Mouse (Mus musculus): ENCODE results near the gene Orc3. TPM values are rescaled to one million over a fixed set of nuclear protein-coding genes. Genes with fewer than 3 reads are reported as not detected.

Gene Orc3
- total RNA-seq (2015) (61.1 and 71.6 TPM in 2 replicates), total RNA-seq (2017) (55.7 and 61.4 TPM in 2 replicates)

DNA sequence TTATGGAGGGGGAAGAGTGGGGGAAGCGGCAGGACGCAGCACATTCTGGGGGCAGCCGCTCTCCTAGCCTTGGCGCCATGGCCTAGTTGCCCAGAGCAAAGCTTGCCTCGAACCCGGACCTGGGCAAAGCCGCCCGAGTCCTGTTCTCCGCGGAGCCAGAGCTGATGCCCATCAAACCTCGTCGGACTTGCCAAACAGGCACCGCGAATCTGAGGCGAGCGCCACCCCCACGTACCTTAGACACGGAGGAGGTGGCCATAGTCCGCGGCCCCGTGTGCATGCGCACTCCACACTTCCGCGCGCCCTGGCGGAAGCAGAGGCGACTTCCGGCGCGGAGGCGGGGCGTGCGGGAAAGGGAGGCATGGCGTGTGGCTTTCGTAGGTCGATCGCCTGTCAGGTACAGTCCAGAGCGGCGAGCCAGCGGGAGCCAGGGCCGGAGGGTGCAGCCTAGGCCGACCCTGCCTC is at the start of gene Orc3, which contains the start of gene Rars2:
Gene Orc3, minus strand, starts transcription at position 315 of the 465 bp plus-strand sequence.
Gene Rars2, plus strand, starts transcription at position 328 of the 465 bp plus-strand sequence.
- peak; percentile 99 for ATAC-seq (ENCODE audit: poor library complexity, severe bottlenecking)

DNA sequence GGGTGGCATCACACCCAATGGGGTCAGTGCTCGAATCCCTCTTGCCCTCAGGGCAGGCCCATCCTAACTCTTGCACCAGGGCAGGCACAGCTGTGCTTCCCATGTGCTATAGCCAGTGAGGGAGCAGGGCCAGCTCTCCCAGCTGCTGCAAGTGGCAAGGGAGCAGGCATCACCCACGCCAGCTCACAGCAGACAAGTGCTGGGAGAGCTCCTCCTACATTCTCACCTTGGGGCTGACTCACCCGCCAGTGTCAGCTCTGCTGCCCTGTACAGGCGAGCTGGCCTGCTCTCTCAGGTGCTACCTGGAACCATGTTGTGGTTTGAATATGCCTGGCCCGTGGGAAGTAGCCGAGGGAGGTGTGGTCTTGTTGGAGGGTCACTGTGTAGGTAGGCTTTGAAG is 47.2 kb upstream of the Orc3 start:
- no peak for ATAC-seq (ENCODE audit: poor library complexity, severe bottlenecking)

DNA sequence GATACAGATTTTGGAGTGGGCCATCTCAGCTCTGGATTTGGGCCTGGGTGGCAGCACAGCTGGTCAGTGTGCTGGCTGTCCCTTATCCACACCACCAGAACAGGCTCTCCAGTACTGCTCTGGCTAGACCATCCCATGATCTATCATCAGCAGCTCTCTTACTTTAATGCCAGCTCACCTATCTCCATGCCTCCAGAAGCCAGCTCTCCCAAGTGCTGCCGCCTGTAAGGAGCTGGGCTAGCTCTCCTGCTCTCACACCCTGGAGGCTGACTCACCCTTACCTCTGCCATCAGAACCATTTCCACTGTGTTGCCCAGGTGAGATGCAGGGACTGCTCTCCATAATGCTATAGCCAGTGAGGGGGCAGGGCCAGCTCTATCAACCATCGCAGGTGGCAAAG is 46.8 kb upstream of the Orc3 start:
- no peak for ATAC-seq (ENCODE audit: poor library complexity, severe bottlenecking)

DNA sequence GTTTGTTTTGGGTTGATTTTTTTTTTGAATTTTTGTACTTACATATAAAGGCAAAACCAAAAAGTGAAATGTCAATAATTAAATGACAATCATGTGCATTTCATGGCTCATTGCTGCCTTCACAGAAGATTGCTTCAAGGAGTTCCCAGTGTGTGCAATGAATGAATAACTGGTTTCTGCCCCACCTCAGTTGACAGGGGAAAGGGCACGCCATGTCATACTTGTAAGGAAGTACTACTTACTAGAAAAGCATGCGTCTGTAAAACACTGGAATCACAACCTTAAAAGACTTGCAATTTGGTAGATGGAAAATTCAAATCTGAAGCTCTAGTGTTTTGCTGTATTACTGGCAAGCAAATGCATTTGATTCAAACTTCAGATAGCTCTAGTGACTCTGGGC is 44.3 kb upstream of the Orc3 start:
- no peak for ATAC-seq (ENCODE audit: poor library complexity, severe bottlenecking)

DNA sequence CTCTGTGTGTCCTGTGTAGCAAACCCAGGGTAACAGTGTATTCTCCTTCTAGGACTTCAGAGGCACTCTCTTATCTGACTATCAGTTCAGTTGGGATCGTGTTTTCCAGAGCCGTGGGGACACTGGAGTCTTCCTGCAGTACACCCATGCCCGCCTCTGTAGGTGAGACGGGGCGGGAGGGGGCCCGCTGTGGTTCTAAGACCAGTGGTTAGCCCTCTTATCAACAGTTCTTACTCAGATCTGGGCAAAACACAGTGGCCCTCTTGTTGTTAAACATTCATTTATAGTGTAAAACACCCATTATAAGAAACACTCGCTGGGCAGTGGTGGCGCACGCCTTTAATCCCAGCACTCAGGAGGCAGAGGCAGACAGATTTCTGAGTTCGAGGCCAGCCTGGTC is 41.4 kb upstream of the Orc3 start:
- no peak for ATAC-seq (ENCODE audit: poor library complexity, severe bottlenecking)

DNA sequence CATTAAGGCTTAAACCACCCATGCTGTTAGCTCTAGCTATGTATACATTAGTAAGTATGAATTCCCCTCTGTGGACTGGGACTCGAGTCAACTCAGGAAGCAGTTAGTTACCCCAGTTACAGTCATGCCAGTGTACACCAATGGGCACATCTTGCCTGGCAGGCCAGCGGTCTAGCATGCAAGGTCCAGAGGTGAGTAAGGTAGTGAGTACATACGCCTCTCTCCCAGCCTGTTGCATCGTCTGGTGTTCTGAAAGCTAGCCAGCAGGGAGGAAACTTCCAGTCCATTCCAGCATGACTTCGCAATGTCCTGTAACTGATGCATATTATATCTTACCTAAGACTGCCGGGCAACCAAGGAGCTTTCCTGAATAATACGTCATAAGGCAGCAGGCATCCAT is 38.4 kb upstream of the Orc3 start:
- ATAC-seq (ENCODE audit: poor library complexity, severe bottlenecking), result no peak

DNA sequence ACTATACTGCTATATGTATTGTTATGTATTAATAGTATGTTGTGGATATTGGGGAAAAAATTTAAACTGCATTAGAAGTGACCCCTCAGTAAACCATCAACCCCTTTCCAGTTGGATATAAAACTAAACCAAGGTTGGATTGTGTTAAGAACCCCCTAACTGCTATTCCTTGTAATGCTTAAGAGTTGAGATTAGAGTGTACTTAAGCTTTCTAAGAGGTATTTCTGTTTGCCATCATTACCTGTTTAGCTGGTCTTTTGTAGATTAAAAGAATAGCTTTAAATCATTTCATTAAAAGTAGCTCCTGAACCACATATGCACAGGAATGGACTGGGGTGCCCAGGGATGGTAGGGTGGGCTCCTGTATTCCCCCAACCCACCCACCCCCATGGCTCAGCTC is 30.0 kb upstream of the Orc3 start:
- ATAC-seq (ENCODE audit: poor library complexity, severe bottlenecking), result no peak

DNA sequence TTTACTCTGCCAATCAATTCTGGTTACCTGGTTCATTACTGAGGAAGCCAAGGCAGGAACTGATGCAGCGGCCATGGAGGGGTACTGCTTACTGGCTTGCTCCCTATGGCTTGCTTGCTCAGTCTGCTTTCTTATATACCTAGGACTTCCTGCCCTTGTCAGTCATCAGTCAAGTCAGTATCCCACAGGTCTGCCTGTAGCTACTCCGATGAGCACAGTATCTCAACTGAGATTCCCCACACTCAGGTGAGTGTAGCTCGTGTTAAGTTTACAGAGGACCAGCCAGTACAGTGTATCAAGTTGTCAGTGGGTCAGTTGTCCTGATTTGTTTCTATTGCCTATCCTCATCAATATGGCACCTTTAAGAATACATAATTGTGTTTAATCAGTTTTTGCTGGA is 26.0 kb upstream of the Orc3 start:
- ATAC-seq (ENCODE audit: poor library complexity, severe bottlenecking), result no peak

DNA sequence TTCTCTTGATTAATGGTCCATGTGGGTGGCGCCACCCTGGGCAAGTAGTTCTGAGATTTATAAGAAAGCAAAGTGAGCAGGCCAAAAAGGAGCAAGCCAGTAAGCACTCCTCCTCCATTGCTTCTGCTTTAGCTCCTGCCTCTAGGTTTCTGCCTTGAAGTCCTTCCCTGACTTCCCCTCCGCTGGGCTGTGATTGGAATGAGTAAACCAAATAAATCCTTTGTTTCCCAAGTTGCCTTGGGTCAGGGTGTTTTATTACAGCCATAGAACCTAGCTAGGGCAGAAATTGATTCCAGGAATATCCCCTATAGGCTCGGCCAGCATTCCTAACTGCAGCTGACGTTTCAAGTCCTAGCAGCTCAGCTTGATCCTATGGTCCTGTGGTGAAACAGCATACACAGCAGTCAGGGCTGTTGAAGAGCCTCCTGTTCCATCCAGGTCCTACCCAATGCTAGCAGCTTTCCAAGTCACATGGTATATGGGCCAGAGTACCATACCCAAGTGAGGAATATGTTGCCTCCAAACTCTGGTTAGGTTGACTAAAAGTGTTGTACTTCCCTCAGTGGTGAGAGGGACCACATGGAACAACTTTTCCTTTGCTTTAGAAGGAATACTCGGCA is 25.1 kb upstream of the Orc3 start:
- no peak for ATAC-seq (ENCODE audit: poor library complexity, severe bottlenecking)

DNA sequence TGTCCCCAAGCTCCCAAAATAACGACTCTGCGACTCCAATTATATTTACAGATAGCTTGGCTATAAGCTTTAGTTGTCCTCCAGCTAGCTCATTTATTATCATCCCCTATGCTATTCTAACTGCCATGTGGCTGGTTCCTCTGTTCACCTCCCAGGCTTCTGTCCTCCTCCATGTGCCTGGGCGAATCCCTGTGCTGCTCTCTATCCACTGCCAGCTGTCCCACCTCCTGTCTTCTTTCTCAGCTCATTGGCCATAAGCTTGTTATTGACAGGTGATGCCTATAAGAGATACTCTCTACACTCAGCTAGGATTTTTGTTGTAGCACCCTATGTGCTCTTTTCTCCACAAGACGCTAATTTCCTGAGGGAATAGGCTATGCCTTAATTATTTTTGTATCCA is 23.1 kb upstream of the Orc3 start:
- ATAC-seq (ENCODE audit: poor library complexity, severe bottlenecking), result no peak

DNA sequence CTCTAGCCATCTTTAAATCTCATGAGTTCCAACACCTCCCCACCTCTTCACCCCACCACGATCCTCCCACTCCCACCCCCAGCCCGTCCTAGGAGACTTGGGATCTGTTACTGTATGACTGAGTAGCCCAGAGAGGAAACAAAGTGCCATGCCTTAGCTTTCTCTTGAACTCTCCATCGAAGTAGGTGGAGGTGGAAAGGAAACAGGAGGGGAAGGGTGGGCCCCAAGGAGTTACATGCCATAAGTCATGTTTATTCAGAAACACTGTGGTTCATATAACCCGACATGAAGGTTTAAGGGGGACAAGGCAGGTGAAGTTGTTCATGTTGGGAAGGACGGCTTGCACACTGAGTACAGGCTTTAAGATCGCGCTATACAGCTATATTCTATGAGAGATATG is 22.6 kb upstream of the Orc3 start:
- no peak for ATAC-seq (ENCODE audit: poor library complexity, severe bottlenecking)

DNA sequence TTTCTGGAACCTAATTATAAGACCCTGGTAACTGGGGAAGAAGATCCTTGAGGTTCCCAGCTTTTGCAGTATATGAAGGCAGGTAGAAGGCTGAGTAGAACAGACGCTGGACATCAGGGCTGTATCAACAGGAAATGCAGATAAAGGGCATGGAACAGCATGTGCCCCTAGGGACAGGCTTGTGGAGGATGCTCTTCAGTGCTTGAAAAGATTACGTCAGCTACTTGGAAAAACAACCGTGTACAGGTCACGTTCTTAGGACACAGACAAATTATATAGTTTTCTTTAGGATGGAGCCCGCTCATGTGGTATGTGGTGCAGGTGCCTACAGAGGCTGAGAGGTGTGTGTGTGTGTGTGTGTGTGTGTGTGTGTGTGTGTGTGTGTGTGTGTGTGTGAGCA is 21.3 kb upstream of the Orc3 start:
- ATAC-seq (ENCODE audit: poor library complexity, severe bottlenecking), result no peak

DNA sequence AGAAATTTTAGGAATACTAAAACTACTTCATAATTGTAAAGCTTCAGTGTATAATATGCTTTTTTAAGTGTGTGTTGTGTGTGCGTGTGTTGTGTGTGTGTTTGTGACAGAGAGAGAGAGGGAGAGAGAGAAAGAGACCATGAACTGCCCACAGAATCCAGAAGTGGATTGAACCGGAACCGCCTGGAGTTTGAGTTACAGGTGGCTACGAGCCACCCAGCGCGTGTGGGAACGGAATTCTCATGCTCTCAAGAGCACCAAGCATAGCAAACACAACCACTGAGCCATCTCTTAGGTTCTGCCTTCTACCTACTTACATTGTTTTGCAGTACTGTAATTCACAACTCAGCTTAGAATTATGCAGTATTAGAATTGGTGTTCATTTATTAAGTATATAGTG is 19.4 kb upstream of the Orc3 start:
- no peak for ATAC-seq (ENCODE audit: poor library complexity, severe bottlenecking)

DNA sequence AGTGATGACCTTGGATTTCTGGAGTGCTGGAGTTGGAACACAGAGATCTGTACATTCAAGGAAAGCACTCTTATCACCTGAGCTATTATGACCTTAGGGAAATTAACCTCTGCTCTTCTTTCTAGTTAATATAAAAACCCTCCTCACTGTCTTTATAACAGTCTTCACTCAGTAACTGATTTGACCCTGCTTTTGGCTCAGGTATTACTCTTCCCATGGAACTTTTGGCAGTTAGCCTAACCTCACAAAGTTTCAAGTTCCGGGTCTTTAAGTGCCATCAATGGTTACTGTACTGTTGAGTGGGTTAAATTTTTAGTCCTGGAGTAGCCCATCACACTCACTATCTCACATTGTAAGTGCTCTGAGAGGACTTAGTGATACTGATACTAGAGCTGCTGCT is 15.2 kb upstream of the Orc3 start:
- no peak for ATAC-seq (ENCODE audit: poor library complexity, severe bottlenecking)

DNA sequence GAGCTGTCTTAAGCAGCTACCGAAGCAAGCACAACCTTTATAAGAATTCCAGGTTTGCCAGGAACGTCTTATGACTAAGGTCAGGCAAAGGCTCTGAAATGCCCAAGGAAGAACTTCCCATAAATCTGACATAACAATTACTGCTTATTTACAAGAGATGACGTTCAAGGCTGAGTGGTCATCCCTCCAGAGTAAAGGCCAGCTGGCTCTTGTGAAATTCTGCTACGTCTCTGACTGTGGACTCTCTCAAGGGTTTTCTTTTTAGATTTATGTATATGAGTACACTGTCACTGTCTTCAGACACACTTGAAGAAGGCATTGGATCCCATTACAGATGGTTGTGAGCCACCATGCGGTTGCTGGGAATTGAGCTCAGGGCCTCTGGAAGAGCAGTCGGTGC is 11.7 kb upstream of the Orc3 start:
- ATAC-seq (ENCODE audit: poor library complexity, severe bottlenecking), result no peak

DNA sequence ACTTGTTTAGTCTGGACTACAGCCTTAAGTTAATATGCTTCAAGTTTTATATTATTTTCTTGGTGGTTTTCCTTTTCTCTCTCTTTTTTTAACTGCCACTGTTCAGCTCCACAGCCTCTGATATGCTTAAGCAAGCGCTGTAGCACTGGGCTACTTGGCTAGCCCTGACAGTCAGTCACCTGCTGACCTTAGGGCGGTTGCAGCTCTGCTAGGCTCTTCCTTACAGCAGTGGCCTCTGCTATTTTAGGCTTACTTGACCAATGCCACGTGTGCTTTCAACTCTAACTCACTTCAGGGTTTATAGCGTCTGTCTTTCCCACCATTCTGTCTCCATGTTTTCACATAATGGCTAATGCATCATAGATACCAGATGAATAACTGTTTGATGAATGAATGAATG is 10.8 kb upstream of the Orc3 start:
- ATAC-seq (ENCODE audit: poor library complexity, severe bottlenecking), result no peak

DNA sequence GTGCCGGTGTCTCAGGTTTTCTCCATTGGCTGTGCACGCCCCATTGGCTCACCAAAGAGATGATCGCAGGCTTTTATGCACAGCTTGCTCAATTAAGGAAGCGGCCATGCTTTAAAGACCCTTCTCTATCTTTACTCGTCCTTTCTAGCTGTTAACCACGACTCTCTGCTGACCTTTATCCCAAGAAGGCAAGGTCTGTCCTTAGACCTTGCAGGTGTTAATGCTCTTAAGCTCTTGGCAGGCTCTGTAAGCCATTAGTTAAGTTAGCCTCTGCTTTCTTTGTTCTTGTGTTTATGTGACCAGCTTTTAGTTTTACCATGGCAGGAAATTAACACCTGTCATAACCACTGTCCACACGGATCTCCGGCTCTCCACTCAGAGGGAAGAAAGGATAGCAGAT is 1.4 kb upstream of the Orc3 start:
- no peak for ATAC-seq (ENCODE audit: poor library complexity, severe bottlenecking)

DNA sequence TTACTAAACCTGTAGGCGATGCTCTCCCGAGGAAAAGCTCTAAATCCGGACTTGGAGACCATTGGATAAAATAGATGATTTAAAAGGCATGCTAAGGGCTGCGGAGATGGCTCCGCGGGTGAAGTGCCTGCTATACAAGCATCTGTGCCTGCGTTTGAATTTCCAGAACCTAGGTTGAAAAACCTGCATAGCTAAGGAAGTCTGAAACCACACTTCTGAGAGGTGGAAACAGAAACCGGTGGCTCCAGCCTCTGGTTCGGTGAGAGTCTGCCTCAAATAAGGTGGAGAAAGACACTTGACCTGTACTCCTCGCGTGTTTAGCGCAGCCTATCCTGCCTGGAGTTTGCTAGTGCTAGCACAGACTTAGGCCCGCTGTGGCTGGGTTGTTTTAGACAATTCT is 559 bp upstream of the Orc3 start:
- ATAC-seq (ENCODE audit: poor library complexity, severe bottlenecking), result peak; percentile 19; the same call in 1 of the 2 replicates

DNA sequence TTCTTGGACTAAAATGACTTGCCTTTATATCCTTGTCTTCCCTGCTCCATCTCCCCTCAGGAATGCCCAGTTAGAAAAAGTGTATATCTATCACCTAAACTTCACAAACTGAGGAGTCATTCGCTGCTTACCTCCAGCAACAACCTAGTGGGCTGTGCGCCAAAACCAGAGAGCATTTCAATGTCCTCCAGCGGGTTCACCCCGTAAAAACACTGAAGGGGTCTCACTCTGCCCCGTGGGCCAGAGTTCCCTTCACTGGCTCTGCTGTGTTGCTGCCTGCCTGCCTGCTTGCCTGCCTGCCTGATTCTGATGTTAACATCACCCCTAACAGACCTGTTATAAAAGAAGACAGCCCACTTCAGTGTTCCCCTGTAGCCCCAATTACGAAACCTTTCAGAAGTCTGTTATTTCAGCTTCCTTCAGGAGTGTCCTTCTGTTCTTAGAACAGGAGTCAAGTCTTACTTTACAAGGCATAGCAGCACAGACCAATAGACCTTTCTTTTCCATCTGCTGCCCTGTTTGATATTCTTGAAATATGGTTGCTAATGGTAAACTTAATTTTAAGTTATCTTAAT is 1.1 kb downstream of the Orc3 start:
- ATAC-seq (ENCODE audit: poor library complexity, severe bottlenecking), result no peak

DNA sequence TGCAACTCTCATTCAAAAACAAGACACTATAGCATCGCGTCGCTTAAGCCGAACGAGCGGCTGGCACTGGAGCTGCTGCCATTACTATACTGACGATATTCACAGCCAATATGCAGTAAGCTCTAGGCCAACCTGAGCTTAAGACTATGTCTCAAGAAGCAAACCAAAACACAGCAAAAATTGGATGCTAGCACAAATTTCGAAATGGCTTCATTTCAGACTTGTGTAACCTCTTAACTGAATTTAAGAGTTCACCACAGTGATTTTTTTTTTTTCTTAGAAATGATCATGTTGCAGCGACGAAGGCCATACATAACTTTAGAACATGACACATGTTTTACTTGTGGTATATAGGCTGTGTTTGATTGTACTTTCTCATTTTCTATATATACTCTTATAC is 8.1 kb downstream of the Orc3 start:
- no peak for ATAC-seq (ENCODE audit: poor library complexity, severe bottlenecking)

DNA sequence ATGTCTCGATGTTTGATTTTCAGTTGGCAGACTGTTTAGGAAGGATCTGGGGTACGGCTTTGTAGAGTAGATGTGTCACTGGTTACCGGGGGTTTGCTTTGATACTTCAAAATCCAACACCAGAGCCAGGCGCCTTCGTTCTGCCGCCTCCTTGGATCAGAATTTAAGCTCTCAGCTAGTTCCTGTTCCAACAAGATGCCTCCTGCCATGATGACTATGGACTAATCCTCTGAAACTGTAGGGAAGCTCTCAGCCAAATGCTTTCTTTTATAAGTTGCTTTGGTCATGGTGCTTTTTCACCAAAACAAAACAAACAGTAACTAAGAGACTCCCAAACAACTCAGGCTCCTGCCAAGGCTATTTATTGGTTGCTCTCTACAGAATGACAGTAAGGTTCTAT is 11.6 kb downstream of the Orc3 start:
- ATAC-seq (ENCODE audit: poor library complexity, severe bottlenecking), result no peak

DNA sequence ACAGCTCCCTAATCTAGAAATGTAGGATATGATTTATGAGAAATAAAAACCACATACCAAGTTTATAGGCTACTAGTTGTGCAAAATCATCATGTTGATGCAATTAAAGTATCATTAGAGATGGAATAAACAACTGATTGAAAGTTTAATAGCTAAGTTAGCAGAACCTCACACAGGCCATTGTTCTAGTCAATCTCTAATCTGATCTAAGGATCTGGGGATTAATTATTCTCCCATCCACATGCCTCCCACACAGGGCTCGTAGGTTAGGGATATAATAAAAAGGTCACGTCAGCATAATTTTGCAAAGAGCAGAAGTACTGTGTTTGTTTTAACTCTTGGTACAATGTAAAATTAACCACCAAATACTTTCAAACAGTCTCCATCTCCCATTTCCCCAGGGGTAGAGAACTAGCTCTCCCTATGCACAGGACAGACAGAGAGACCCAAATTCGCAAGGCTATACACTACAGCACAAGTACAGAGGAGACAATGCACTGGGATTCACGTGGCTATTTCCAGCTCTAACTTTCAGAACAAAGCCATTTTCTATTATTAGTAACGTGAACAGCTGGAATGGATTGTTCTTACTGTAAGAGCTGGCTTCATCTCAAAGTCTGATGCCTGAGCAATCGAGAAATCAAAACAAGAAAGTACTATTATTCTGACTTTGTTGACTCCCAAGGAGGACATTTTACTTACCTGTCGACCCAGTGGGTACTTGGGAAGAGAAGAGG is 29.7 kb downstream of the Orc3 start:
- ATAC-seq (ENCODE audit: poor library complexity, severe bottlenecking), result no peak

All from megakaryocyte, adult 5-6 weeks (primary cell).